ENCODE assay signal across 10 mouse cellular contexts in the genomic region with DNA sequence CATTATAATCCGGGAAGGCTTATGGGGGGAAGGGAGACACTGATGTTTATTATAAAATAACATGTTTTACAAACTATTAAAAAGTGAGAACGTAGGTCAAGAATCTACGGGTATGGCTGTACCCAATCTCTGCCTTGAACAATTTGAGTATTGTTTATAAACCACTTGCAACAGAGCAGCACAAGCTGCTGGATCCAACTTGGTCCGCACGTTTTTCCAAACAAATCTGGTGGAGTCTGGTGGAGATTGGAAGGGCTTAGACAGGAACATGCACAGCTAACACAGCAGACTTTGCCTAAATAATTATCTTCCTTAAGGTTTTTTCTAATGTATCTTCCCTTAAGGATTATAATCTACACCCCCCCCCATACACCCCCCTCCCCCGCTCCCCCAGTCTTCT. TPM values are rescaled to one million over a fixed set of nuclear protein-coding genes. Genes with fewer than 3 reads are reported as not detected.
DNase-seq lines count a peak whose midpoint lies in the region; ATAC-seq lines count a peak whose summit lies in the region.
"Had no signal": no experiment of that assay in that cellular context is flagged by ENCODE, and none has a peak within 500 bp of the region (broad histone marks: within the 10 kb centered on the region; RNA-seq: fewer than 3 reads in every experiment).

No protein-coding gene starts in this region.

- DNase-seq in embryonic facial prominence, embryonic 11.5 days (ENCODE audit: low spot score): no peak
- DNase-seq in limb, embryonic 10.5 days (ENCODE audit: low spot score): no peak
- DNase-seq in cerebellum, postnatal 36 days: no peak
- DNase-seq in right cerebral cortex, postnatal 36 days (ENCODE audit: low spot score in 2 of 2): no peak
- DNase-seq in thymus, postnatal 4 days: no peak
- DNase-seq: cerebellum, adult 18-20 months; heart, adult 11 months; lung, postnatal 10 days had no signal

- H3K9me3 ChIP-seq in embryonic facial prominence, embryonic 11.5 days (replicated peaks; ENCODE audit: control insufficient read depth, low read length): no peaks in the 10 kb centered on the region
- no peaks in the 10 kb centered on the region for H3K9me3 ChIP-seq in embryonic facial prominence, embryonic 15.5 days (replicated peaks)
- H3K9me3 ChIP-seq in limb, embryonic 10.5 days (replicated peaks): no peaks in the 10 kb centered on the region
- no peaks in the 10 kb centered on the region for H3K9me3 ChIP-seq in neural tube, embryonic 13.5 days

- H3K27ac ChIP-seq in embryonic facial prominence, embryonic 11.5 days (replicated peaks; ENCODE audit: low read depth, low read length): no peak overlapping the region
- no peak overlapping the region for H3K27ac ChIP-seq in embryonic facial prominence, embryonic 15.5 days (replicated peaks)
- 0 out of 2 replicates have a peak overlapping the region, but pooled peaks have one; percentile 42 for H3K27ac ChIP-seq in limb, embryonic 10.5 days
- no peak overlapping the region for H3K27ac ChIP-seq in neural tube, embryonic 13.5 days (replicated peaks)

- H3K4me2 ChIP-seq in embryonic facial prominence, embryonic 11.5 days (ENCODE audit: low read depth, low read length): no peak overlapping the region
- peak overlapping the region; percentile 87 for H3K4me2 ChIP-seq in embryonic facial prominence, embryonic 15.5 days (replicated peaks)
- peak overlapping the region; percentile 83 for H3K4me2 ChIP-seq in neural tube, embryonic 13.5 days

- no peak for ATAC-seq in embryonic facial prominence, embryonic 11.5 days (replicated peaks; ENCODE audit: insufficient number of reproducible peaks, low FRiP score, low TSS enrichment, low read depth)
- ATAC-seq in embryonic facial prominence, embryonic 15.5 days (ENCODE audit: insufficient number of reproducible peaks, low FRiP score, low TSS enrichment, low read depth): no peak
- no peak for ATAC-seq in neural tube, embryonic 13.5 days (ENCODE audit: low read depth)

- H3K4me1 ChIP-seq in embryonic facial prominence, embryonic 11.5 days (ENCODE audit: control insufficient read depth, insufficient read depth, low read length): peaks cover 5% of the 10 kb centered on the region
- H3K4me1 ChIP-seq in embryonic facial prominence, embryonic 15.5 days: peaks cover 16% of the 10 kb centered on the region
- peaks cover 58% of the 10 kb centered on the region for H3K4me1 ChIP-seq in limb, embryonic 10.5 days
- H3K4me1 ChIP-seq in neural tube, embryonic 13.5 days (replicated peaks): peaks cover 35% of the 10 kb centered on the region

- no peak overlapping the region for H3K9ac ChIP-seq in embryonic facial prominence, embryonic 11.5 days (replicated peaks; ENCODE audit: low read length)
- no peak overlapping the region for H3K9ac ChIP-seq in embryonic facial prominence, embryonic 15.5 days
- H3K9ac ChIP-seq in neural tube, embryonic 13.5 days: 0 out of 2 replicates have a peak overlapping the region, but pooled peaks have one; percentile 41

- H3K36me3 ChIP-seq in embryonic facial prominence, embryonic 11.5 days (replicated peaks; ENCODE audit: control insufficient read depth, insufficient read depth, low read depth, low read length): no peaks in the 10 kb centered on the region
- no peaks in the 10 kb centered on the region for H3K36me3 ChIP-seq in embryonic facial prominence, embryonic 15.5 days
- H3K36me3 ChIP-seq in limb, embryonic 10.5 days: no peaks in the 10 kb centered on the region
- H3K36me3 ChIP-seq in neural tube, embryonic 13.5 days: no peaks in the 10 kb centered on the region

- 28% methylated on average over 6 of the region's 6 CpGs for WGBS in embryonic facial prominence, embryonic 11.5 days
- 32% methylated on average over 6 of the region's 6 CpGs for WGBS in embryonic facial prominence, embryonic 15.5 days
- 72% methylated on average over 6 of the region's 6 CpGs for WGBS in limb, embryonic 10.5 days
- 38% methylated on average over 6 of the region's 6 CpGs for WGBS in neural tube, embryonic 13.5 days

- H3K4me3 ChIP-seq in embryonic facial prominence, embryonic 11.5 days (ENCODE audit: low read depth, low read length): peak overlapping the region; percentile 50
- H3K4me3 ChIP-seq in embryonic facial prominence, embryonic 15.5 days (replicated peaks): peak overlapping the region; percentile 56
- H3K4me3 ChIP-seq in limb, embryonic 10.5 days: peak overlapping the region; percentile 67; the same call in 1 of the 2 replicates
- H3K4me3 ChIP-seq in neural tube, embryonic 13.5 days: peak overlapping the region; percentile 54

- H3K27me3 ChIP-seq in embryonic facial prominence, embryonic 11.5 days (ENCODE audit: control insufficient read depth, insufficient read depth, low read length): peaks cover 4% of the 10 kb centered on the region
- H3K27me3 ChIP-seq in embryonic facial prominence, embryonic 15.5 days: peaks cover 5% of the 10 kb centered on the region; the same call in 1 of the 2 replicates
- peaks cover 37% of the 10 kb centered on the region for H3K27me3 ChIP-seq in limb, embryonic 10.5 days (ENCODE audit: low read depth, poor library complexity, severe bottlenecking)
- H3K27me3 ChIP-seq in neural tube, embryonic 13.5 days: peaks cover 76% of the 10 kb centered on the region

RNA-seq across cellular contexts. Expression of a gene that starts 2.7 kb away (rescaled TPM):
- polyA plus RNA-seq in embryonic facial prominence, embryonic 11.5 days (2014; fragmentation: Nextera tagmentation; extraction: Ambion mirVana): 2.8 and 3.7 TPM in 2 replicates
- polyA plus RNA-seq in embryonic facial prominence, embryonic 15.5 days (2015; fragmentation: Nextera tagmentation; extraction: Ambion mirVana): 13.1 and 14.7 TPM in 2 replicates
- 1.6 and 1.7 TPM in 2 replicates for polyA plus RNA-seq in limb, embryonic 10.5 days (2016; fragmentation: Nextera tagmentation; extraction: Ambion mirVana)
- 2.5 and 4.3 TPM in 2 replicates for polyA plus RNA-seq in neural tube, embryonic 13.5 days (2015; fragmentation: Nextera tagmentation; extraction: Ambion mirVana)
